In genomic region chr12:57552286-57552685, GRCm38 (mm10) we compare ENCODE assay signal across 21 mouse cellular contexts. TPM values are rescaled to one million over a fixed set of nuclear protein-coding genes. Genes with fewer than 3 reads are reported as not detected.
"Had no signal": no experiment of that assay in that cellular context is flagged by ENCODE, and none has a peak within 500 bp of the region (broad histone marks: within the 10 kb centered on the region; RNA-seq: fewer than 3 reads in every experiment).

No protein-coding gene starts in this region.

- H3K4me1 ChIP-seq: neural tube, embryonic 12.5 days had no signal

- H3K9me3 ChIP-seq: liver, embryonic 15.5 days; lung, embryonic 15.5 days; midbrain, embryonic 12.5 days; midbrain, embryonic 15.5 days; neural tube, embryonic 12.5 days; stomach, embryonic 15.5 days had no signal

- H3K9ac ChIP-seq: liver, embryonic 15.5 days; liver, postnatal 0 days; lung, embryonic 15.5 days; midbrain, embryonic 12.5 days; midbrain, embryonic 15.5 days; neural tube, embryonic 12.5 days; stomach, embryonic 15.5 days had no signal

- H3K27ac ChIP-seq: liver, embryonic 15.5 days; lung, embryonic 15.5 days; macrophage; midbrain, embryonic 12.5 days; midbrain, embryonic 15.5 days; neural tube, embryonic 12.5 days; stomach, embryonic 15.5 days had no signal

- H3K4me2 ChIP-seq: liver, embryonic 15.5 days; lung, embryonic 15.5 days; midbrain, embryonic 12.5 days; midbrain, embryonic 15.5 days; neural tube, embryonic 12.5 days; stomach, embryonic 15.5 days had no signal

- DNase-seq: liver, postnatal 0 days; lung, adult 2 months; lung, postnatal 14 days; lung, postnatal 36 days; right cerebral cortex, postnatal 14 days; thymus, adult 2 months; thymus, postnatal 25 days; thymus, postnatal 4 days had no signal

- H3K4me3 ChIP-seq: liver, embryonic 15.5 days; lung, embryonic 15.5 days; megakaryocyte, embryonic 14.5 days; midbrain, embryonic 12.5 days; midbrain, embryonic 15.5 days; neural tube, embryonic 12.5 days; stomach, embryonic 15.5 days had no signal

- H3K36me3 ChIP-seq: liver, embryonic 15.5 days; lung, embryonic 15.5 days; midbrain, embryonic 12.5 days; midbrain, embryonic 15.5 days; neural tube, embryonic 12.5 days; stomach, embryonic 15.5 days had no signal

- ATAC-seq: liver, postnatal 0 days; lung, postnatal 0 days; midbrain, embryonic 15.5 days had no signal

RNA-seq across cellular contexts. Expression of gene Foxa1, which starts 5.6 kb away (rescaled TPM):
- total RNA-seq: monocyte, adult 5-6 weeks; neutrophil, adult 5-6 weeks had no signal
- polyA plus RNA-seq: macrophage; spleen, adult 2 months had no signal

RNA-seq across cellular contexts. Expression of gene Ttc6, which starts 11.6 kb away (rescaled TPM):
- total RNA-seq: megakaryocyte progenitor cell, adult 5-6 weeks; neutrophil, adult 5-6 weeks had no signal
- polyA plus RNA-seq: macrophage had no signal
